Mouse (Mus musculus) CH12.LX (cell line): ENCODE data around the gene Mgarp. TPM values are rescaled to one million over a fixed set of nuclear protein-coding genes. Genes with fewer than 3 reads are reported as not detected.

ENCODE experiments used
- DNase-seq: peaks from one replicate; pipeline ENCODE4 v3.0.0-alpha.2; 2013; ENCODE audit errors: extremely low read depth
- H3K27ac ChIP-seq: 2 replicates; pipeline ENCODE4 v1.5.1; 2012; ENCODE audit warnings: low read depth, mild to moderate bottlenecking, control low read depth, moderate library complexity; ENCODE audit not compliant: insufficient read depth
- H3K27me3 ChIP-seq: replicated peaks from 2 replicates; pipeline ENCODE3; 2012; ENCODE audit warnings: inconsistent platforms
- H3K36me3 ChIP-seq, 2 experiments: replicated peaks in 1 of 2; 2 replicates each; pipeline versions ENCODE3 to v1.6.1; 2012; ENCODE audit warnings: inconsistent platforms in 1 of 2, low read length in 1 of 2, mild to moderate bottlenecking in 1 of 2, mixed read lengths in 1 of 2, moderate library complexity in 1 of 2; ENCODE audit not compliant: control insufficient read depth in 1 of 2, insufficient read depth in 1 of 2
- H3K4me1 ChIP-seq, 2 experiments: 2 replicates each; pipeline ENCODE4 v1.6.1; 2012; ENCODE audit warnings: inconsistent platforms in 1 of 2, moderate library complexity in 1 of 2; ENCODE audit not compliant: insufficient read depth in 2 of 2, control insufficient read depth in 1 of 2
- H3K4me2 ChIP-seq: 2 replicates; pipeline ENCODE4 v1.6.1; 2012; ENCODE audit warnings: low read depth, mild to moderate bottlenecking, control low read depth; ENCODE audit not compliant: poor library complexity, insufficient read depth, severe bottlenecking
- H3K4me3 ChIP-seq, 3 experiments: fragments of 150-350 bp in 1 of 3; sonication (generic) in 1 of 3; replicated peaks in 1 of 3; 2 replicates each; pipeline versions ENCODE3 to v1.5.1; 2011 to 2012; ENCODE audit warnings: low read depth in 2 of 3, low read length in 2 of 3, mild to moderate bottlenecking in 2 of 3, moderate library complexity in 2 of 3, control low read depth in 1 of 3, improper control_type of control experiment in 1 of 3, inconsistent platforms in 1 of 3, mixed read lengths in 1 of 3; ENCODE audit not compliant: poor library complexity in 1 of 3
- H3K79me2 ChIP-seq: replicated peaks from 2 replicates; pipeline ENCODE4 v1.6.1; 2012; ENCODE audit warnings: mild to moderate bottlenecking, moderate library complexity; ENCODE audit not compliant: control insufficient read depth, poor library complexity, insufficient read depth, severe bottlenecking; ENCODE audit errors: extremely low read depth
- H3K9ac ChIP-seq: 2 replicates; pipeline ENCODE4 v1.6.1; 2012; ENCODE audit warnings: low read depth, mild to moderate bottlenecking, control low read depth, moderate library complexity; ENCODE audit not compliant: insufficient read depth
- H3K9me3 ChIP-seq: replicated peaks from 2 replicates; pipeline ENCODE3; 2012; ENCODE audit warnings: low read length, inconsistent platforms, mixed read lengths
- ELF1 ChIP-seq: IDR thresholded peaks from 2 replicates; pipeline ENCODE4 v1.6.1; 2014; ENCODE audit warnings: low read depth, mild to moderate bottlenecking, inconsistent platforms, low read length, improper control_type of control experiment
- IRF4 ChIP-seq: IDR thresholded peaks from 2 replicates; pipeline ENCODE4 v1.6.1; 2014; ENCODE audit warnings: low read depth, mild to moderate bottlenecking, inconsistent platforms, low read length, improper control_type of control experiment
- JUND ChIP-seq: conservative IDR thresholded peaks from 2 replicates; pipeline ENCODE4 v1.6.1; 2011; ENCODE audit warnings: low read depth, low read length, improper control_type of control experiment
- KAT2A ChIP-seq: IDR thresholded peaks from 2 replicates; pipeline ENCODE4 v1.6.1; 2012; ENCODE audit warnings: low read length, improper control_type of control experiment, inconsistent platforms; ENCODE audit not compliant: insufficient replicate concordance
- MAFK ChIP-seq: IDR thresholded peaks from 2 replicates; pipeline ENCODE4 v1.6.1; 2011; ENCODE audit warnings: low read length, improper control_type of control experiment; ENCODE audit not compliant: insufficient replicate concordance
- MAZ ChIP-seq: IDR thresholded peaks from 2 replicates; pipeline ENCODE4 v1.6.1; 2012; ENCODE audit warnings: low read depth, mild to moderate bottlenecking, inconsistent platforms, low read length, improper control_type of control experiment, moderate library complexity
- SIN3A ChIP-seq: IDR thresholded peaks from 2 replicates; pipeline ENCODE4 v1.6.1; 2012; ENCODE audit warnings: low read length, improper control_type of control experiment, inconsistent platforms
- SMC3 ChIP-seq: IDR thresholded peaks from 2 replicates; pipeline ENCODE4 v1.6.1; 2011; ENCODE audit warnings: low read depth, low read length, improper control_type of control experiment
- USF2 ChIP-seq: conservative IDR thresholded peaks from 2 replicates; pipeline ENCODE4 v1.6.1; 2011; ENCODE audit warnings: low read depth, low read length, improper control_type of control experiment
- ZC3H11A ChIP-seq: IDR thresholded peaks from 2 replicates; pipeline ENCODE4 v1.6.1; 2012; ENCODE audit warnings: low read depth, mild to moderate bottlenecking, inconsistent platforms, low read length, improper control_type of control experiment
- ZNF384 ChIP-seq: IDR thresholded peaks from 2 replicates; pipeline ENCODE4 v1.6.1; 2012; ENCODE audit warnings: low read depth, low read length, improper control_type of control experiment, inconsistent platforms
- dilution Hi-C: fragments of 300-500 bp; cut with MboI; formaldehyde crosslinking; loops from 2 replicates; pipeline ENCODE4 v1.14.3; 2020; ENCODE audit warnings: low sequenced_read_pairs; ENCODE audit not compliant: extremely low pct_unique_long_range_greater_than_20kb, extremely low pct_ligation_motif_present
- in situ Hi-C: fragments of 300-500 bp; cut with MboI; formaldehyde crosslinking; loops from 3 replicates; pipeline ENCODE4 v1.14.3; 2019; ENCODE audit warnings: low sequenced_read_pairs, low pct_ligation_motif_present, low pct_unique_long_range_greater_than_20kb, mixed read lengths
- polyA plus RNA-seq: library from polyadenylated mRNA; unstranded; fragments of >175 nt; gene quantifications from 2 replicates; pipeline ENCODE4 v1.2.1, GENCODE M21; 2012; ENCODE audit warnings: low read depth; ENCODE audit not compliant: insufficient read length
- total RNA-seq, 2 experiments: library from RNA; depleted of rRNA; stranded (reverse); fragments of 300-350 nt in 1 of 2; fragments of >200 nt in 1 of 2; gene quantifications; 2 replicates each; pipeline ENCODE4 v1.2.3; 2012 to 2014

The Mgarp gene
- total and polyA plus RNA-seq, 3 experiments: not detected

DNA sequence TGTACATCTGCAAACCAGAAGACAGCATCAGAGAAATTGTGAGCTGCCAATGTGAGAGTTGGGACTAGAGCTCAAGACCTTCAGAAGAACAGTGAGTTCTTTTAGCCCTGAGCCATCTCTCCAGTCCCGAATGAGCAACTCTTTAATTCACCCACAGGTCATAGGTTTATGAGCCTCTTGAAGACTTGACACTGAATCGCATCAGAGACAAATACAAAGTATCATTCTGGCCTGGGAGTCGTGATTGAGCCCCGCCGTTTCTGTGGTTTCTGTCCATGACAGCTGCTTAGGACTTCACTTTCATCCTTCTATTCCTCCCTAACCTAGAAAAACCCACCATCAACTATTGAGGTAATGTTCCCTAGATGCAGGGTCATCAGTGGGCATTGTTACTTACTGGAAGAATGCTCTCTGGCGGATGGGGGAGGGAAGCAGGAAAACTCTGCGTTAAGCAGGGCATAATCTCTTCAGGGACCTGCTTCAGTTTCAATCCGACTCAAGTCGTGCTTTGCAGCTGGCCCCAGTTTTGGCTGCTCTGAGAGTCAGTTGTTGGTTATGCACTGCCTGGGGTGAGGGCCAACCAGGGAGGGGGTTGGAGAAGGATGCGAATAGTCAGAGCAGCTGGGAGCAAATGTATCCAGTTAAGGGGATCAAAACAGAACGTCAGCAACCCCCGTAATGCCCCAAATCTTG, 10.0 kb downstream of the Mgarp start:
- Histone ChIP-seq H3K27me3 (no peaks in the 10 kb centered on the region), H3K9me3 (no peaks in the 10 kb centered on the region), H3K79me2 (no peaks in the 10 kb centered on the region), H3K4me3 (no peak overlapping the region), H3K4me1 (peaks cover 6 to 10% of the 10 kb centered on the region in 2 experiments; a peak in 2 of 4 replicates), H3K36me3 (no peaks in the 10 kb centered on the region), H3K4me2 (peak overlapping the region; percentile 50), H3K27ac (no peak overlapping the region), H3K9ac (no peak overlapping the region)
- dilution Hi-C loops: no loop called here
- TF ChIP-seq JUND: no peak
- TF ChIP-seq SIN3A: no peak
- peak; percentile 16; the same call in 1 of the 2 replicates for TF ChIP-seq IRF4
- TF ChIP-seq ZC3H11A: no peak
- in situ Hi-C loops: no loop called here
- DNase-seq: no peak

- Histone ChIP-seq H3K4me3 (no peak overlapping the region), H3K9me3 (no peaks in the 10 kb centered on the region), H3K27me3 (no peaks in the 10 kb centered on the region), H3K27ac (no peak overlapping the region), H3K4me2 (no peak overlapping the region), H3K36me3 (no peaks in the 10 kb centered on the region), H3K9ac (no peak overlapping the region), H3K4me1 (peaks cover 3 to 21% of the 10 kb centered on the region in 2 experiments; a peak in 3 of 4 replicates), H3K79me2 (no peaks in the 10 kb centered on the region)
- in situ Hi-C loops: no loop called here
- DNase-seq: no peak
- TF ChIP-seq ELF1 (no peak), KAT2A (no peak), ZNF384 (no peak), USF2 (no peak), MAFK (no peak), MAZ (no peak), SMC3 (no peak)
- dilution Hi-C loops: no loop called here
Observed at GRCm38 (mm10) chr3:51383409-51383808, 13.1 kb downstream of the Mgarp start.

- no peaks in the 10 kb centered on the region for H3K36me3 ChIP-seq
- dilution Hi-C loops (no loop called here), in situ Hi-C loops (no loop called here)
Observed at GRCm38 (mm10) chr3:51380660-51381014, 15.9 kb downstream of the Mgarp start.

More at GRCm38 (mm10) chr3:51380660-51381014, 15.9 kb downstream of the Mgarp start:
- Histone ChIP-seq H3K9me3 (no peaks in the 10 kb centered on the region), H3K9ac (no peak overlapping the region), H3K4me2 (no peak overlapping the region), H3K4me3 (no peak overlapping the region), H3K79me2 (no peaks in the 10 kb centered on the region), H3K4me1 (peaks cover 0 to 13% of the 10 kb centered on the region in 2 experiments; a peak in 2 of 4 replicates), H3K27ac (no peak overlapping the region), H3K27me3 (no peaks in the 10 kb centered on the region)
- TF ChIP-seq ZNF384 (peak; percentile 73), ELF1 (no peak)
- DNase-seq: no peak
